Mouse (Mus musculus) inflammation-experienced regulatory T-cells, adult 6 months (primary cell): ENCODE measurements around the gene Pik3ip1. TPM values are rescaled to one million over a fixed set of nuclear protein-coding genes. Genes with fewer than 3 reads are reported as not detected.

Experiments
- ATAC-seq: one replicate; pipeline ENCODE4 v1.8.0; 2017
- polyA plus RNA-seq, 3 experiments: library from polyadenylated mRNA; unstranded; fragments of 100-300 nt; shearing (Covaris generic); gene quantifications; one replicate each; pipeline ENCODE4 v1.2.1; 2017

Pik3ip1 gene
- polyA plus RNA-seq, 3 experiments from 2014 or later = 11.5 to 59.1 (median 35.3) TPM

DNA sequence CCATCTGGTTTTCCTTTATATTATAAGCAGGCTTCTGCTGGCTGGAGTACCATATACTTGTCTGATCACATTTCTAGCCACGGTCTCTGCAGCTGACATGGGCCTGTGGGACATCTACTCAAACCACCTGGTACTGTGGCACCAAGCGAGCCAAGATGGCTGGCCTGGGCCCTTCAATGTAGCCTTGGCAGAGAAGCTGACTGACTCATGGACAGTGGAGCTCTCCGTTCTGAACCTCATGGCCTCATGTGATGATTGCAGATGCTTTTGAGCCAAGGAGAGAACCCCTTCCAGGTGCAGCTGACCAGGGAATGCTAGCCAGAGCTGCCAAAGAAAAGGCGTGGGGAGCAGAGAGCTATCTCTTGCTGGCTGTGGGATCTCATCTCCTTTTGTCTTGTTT, 24.4 kb upstream of the Pik3ip1 start:
- ATAC-seq = no peak

DNA sequence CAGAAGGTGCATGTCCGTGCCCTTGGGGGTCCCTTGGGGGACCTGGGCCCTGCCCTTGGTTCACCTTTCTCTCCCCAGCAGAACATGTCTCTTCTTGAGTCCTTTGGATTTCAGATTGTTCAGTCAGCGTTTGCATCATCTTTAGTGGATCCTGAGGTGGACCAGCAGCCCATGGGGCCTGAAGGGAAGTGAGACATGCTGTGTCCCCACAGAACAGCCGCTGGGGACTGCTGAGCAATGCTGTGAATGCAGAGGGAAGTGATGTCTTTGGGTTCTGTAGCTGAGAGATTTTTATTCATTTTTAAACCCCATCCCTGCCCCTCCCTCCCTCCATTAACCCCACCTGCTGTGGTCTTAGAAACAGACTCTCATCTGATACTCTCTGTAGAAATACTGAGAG, 22.3 kb upstream of the Pik3ip1 start:
- no peak for ATAC-seq

DNA sequence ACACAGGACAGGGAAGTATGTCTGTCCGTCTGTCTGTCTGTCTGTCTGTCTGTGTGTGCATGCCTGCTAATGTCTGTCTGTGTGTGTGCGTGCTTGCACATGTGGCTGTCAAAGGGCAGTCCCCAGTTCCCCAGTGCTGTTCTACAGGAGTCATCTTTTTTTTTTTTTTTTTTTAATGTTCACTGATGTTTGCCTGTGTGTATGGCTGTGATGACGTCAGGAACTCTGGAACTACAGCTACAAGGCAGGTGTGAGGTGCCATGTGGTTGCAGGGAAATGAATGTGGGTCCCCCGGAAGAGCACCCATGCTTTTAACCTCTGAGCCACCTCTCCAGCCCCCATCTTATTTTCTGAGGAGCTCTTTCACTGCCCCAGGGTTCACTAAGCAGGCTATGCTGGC, 20.3 kb upstream of the Pik3ip1 start:
- no peak for ATAC-seq

DNA sequence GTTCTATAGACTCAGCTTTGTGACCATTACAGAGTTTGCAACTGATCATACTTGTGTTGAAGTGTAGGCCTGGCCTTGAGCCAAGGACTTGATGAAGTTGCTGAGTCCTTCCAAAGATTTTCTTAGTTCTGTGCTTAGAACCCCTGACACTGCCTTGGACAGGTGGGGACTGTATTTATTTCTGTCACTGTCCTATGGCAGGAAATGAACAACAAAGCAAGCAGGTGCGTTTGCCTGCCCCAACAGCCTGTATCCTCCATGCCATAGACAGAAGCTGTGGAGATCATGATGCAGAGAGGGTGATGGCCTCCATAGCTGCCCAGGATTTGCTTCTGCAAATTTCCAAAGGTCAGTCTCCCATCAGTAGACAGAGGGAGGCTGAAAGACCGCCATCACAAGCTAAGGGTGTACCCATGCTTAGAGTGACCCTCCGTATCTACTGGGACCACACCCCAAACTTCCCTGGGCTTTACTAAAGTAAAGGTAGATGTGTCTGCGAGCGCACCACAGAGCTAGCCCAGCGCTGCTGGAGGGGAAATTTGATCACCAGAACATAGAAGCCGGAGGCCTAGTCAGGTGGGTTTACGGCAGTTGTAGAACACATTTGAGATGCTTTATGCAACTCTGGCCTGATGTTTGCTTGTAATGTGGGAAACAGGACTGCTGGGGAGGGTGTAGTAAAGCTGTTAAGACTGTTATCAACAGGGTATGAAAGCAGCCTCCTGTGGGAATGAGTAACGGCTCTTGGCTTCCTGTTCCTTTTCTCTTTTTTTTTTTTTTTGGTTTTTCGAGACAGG, 19.2 kb upstream of the Pik3ip1 start:
- no peak for ATAC-seq

DNA sequence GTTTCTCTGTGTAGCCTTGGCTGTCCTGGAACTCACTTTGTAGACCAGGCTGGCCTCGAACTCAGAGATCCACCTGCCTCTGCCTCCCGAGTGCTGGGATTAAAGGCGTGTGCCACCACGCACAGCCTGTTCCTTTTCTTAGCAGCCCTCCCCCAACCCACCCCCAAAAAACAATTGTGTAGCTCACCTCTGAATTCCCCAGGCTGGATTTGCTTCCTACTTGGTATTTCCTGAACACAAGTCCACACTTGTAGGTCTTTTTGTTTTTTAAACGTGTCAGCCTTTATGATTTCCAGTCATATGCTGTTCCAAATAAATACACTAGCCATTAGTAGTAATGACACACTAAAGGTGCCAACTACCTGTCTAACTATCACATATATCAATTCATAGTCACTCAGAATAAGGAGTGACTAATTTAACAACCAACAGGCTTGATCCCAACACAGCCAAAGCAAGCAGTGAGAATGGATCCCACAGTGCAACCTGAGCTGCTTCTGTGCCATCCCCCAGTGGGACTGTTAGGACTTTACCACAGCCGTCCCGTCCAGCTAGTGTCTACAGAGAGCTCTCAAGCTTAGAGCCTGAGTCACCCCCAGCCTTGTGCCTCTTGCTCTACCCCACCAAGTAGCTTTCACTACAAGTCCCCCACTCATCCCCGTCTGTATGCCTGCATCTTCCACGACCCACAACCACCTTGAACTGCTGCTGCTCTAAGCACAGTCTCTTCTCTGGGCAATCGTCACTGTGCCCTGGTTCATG, 18.4 kb upstream of the Pik3ip1 start:
- no peak for ATAC-seq

DNA sequence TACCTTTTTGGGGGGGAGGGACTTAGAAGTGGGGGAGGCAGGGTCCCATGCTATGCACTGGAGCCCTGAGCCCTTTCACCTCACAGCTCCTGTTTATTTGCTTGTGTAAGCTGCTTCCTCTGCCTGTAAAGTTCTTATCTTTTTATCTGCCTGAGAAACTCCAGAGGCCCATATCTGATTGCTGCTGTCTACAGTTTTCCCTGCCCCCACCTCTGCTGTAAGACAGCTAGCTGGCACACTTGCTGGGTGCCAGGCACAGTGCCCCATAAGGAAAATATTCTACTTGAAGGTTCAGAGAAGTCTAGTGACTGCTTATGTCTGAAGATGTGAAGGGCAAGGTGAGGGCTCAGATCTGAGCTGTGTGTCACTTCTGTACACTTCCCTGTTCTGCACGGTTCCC, 16.9 kb upstream of the Pik3ip1 start:
- ATAC-seq = peak; percentile 43

DNA sequence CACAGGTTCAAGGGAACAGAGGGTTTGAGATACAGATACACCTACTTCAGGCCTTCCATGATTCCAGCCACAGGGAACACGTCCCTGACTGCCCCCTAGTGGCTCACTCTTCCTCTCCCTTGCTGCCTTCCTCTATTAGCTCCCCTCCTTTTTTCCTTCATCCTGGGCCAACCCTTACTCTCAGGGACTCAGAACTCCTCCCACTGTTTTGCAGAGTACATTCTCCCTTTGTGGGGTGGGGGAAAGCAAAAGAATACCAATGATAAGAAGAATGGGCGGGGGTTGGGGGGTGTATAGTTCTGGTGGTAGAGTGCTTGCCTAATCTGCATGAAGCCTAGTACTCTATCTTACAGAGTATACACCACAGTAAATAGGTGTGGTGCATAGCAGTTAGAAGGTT, 16.1 kb upstream of the Pik3ip1 start:
- no peak for ATAC-seq

DNA sequence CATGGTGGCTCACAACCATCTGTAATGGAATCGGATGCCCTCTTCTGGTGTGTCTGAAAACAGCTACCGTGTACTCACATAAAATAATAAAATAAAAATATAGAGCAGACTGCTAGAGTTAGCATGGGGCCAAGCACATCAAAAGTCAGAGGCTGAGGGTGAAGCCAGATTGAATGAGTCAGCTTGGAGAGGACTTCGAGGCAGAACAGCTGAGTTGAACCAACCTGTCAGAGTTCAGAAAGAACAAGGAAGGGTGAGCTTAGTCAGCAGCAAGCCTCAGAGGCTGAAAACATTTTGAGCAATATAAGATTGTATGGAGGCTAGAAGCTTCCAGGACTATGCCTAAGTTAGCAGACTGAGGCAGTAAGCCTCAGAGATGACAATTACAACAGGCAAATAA, 11.9 kb upstream of the Pik3ip1 start:
- ATAC-seq = no peak

DNA sequence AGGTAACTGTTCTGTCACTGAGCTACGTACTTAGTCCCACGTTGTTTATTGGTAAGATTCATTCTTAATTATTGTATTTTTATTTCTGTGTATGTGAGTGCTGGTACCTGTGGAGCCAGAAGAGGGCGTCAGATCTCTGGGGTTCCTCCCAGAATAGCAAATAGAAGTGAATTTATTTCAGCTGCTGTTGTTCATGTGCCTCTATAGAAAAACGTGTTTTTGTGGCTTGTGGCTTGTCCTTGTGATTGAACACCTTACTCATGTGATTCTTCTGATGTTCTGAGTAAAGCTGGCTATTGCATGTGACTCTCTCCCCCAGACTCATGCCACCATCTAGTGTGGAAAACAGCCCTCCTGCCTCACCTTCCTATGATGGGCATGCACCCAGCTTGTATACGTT, 1.9 kb upstream of the Pik3ip1 start:
- ATAC-seq = no peak

DNA sequence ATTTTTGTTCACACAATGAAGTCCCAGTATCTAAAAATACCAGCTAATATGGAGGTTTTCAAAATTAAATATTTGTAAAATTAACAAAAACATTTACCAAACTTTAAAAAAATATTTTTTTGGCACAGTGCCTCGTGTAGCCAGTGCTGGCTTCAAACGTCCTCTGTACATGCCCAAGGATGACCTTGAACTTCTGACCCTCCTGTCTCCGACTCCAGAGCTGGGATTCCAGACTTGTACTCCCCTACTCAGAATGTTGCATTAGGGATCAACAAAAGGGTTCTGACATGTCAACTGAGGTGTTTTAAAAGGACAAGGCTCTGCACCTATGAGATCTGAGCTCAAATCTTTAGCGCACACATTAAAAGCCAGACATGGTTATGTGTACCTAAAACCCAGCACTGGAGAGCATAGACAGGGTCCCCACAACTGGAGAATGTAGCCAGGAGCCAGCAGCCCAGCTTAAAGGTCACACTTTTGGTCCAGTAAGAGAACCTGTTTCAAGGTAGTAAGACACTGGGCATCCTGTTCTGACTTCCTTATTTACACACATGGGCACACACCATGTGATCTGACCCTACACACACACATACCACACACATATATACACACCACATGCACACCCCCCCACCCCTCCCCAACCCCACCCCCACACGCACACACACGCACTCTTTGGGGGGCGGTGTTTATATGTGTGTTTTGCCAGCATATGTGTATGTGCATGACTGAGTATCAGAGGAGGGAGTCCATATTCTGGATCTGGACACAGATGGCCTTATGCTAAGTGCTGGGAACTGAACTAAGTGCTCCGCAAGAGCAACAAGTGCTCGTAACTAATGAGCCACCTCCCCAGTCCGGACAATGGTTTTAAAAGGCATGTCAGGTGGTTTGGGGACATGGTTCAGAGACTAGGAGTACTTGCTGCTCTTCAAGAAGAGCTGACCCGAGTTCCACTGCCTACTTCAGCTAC, 1.1 kb upstream of the Pik3ip1 start:
- no peak for ATAC-seq

DNA sequence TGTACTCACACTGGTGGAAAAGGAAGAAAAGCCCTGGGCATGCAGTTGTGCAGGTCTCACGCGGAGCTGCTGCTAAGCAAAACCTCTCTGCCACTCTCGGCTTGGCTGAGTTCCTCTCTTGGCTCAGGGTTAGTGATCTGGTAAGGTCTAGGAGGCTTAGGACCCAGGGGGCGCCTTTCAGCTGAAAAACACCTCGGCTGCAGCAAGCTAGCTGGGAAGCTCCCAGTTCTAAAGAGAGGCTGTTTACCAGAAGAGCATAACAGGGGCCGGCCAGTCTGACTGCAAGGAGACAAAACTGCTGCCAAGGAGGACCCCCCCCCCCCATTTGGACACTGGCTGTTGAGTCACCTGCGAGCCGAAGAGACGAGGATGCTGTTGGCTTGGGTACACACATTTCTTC, 365 bp downstream of the Pik3ip1 start:
- peak; percentile 32 for ATAC-seq

DNA sequence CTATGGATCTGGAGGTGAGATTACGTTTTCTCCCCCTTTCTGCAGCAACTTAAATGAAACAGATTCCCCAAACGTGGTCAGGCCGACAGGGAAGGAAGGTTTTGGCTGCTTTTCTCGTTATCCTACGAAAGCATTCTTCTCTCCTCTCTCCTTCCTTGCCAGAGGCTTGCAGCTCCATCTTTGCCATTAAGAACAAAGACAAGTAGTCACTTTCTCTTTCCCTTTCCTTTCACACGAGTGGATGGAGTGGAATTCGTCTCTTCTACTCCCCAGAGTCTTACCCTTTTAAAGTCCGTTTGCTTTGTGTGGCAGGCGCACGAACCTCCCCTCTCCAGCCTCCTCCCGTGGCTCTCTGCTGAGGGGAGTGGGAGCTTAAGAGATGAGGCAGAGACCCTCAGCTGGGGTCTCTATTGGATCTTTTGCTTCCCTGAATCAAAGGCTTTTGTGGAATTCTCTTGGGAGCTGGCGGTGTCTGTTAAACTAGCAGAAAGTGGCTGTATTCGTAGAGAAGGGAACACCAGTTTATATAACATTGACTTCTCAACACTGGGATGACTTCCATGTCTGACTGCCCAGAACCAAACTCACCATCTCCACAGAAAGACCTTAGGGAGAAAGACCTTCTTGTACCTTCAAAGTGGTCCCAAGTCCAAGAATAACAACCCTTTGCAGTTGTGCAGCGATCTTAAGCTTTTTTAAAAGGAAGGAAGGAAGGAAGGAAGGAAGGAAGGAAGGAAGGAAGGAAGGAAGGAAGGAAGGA, 970 bp downstream of the Pik3ip1 start:
- no peak for ATAC-seq

DNA sequence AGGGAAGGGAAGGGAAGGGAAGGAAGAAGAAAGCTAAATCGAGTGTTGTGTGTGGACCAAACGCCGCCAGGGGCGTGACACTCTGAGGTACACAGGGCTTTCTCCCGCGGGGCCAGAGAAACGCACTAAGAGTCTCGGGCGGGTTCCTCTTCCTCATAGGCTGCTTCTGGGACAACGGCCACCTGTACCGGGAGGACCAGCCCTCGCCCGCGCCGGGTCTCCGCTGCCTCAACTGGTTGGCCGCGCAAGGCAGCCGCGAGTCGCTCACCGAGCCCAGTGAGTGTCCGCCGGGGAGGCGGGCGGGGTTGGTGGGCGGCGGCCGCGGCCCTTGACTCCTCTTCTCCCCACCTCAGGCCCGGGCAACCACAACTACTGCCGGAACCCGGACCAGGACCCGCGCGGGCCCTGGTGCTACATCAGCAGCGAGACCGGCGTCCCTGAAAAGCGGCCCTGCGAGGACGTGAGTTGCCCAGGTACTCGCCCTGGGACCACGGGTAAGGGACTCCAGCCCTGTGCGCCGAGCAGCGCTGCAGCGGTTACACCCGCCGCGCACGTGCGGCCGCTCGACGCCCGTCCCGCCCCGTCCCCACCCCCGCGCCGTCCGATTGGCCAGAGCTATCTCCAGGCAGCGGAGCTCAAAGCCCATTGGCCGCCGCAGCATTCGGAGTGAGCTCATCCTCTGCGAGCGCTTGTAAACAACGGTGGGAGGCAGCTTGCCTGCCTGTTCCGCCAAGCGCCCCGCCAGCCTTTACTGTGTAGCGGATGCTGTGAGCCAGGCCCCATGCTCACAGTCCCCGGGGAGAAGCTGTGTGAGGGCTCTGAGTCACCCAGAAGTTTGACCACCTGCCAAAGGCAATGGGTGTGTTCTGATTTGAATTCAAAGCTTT, 1.8 kb downstream of the Pik3ip1 start:
- ATAC-seq = peak; percentile 82

DNA sequence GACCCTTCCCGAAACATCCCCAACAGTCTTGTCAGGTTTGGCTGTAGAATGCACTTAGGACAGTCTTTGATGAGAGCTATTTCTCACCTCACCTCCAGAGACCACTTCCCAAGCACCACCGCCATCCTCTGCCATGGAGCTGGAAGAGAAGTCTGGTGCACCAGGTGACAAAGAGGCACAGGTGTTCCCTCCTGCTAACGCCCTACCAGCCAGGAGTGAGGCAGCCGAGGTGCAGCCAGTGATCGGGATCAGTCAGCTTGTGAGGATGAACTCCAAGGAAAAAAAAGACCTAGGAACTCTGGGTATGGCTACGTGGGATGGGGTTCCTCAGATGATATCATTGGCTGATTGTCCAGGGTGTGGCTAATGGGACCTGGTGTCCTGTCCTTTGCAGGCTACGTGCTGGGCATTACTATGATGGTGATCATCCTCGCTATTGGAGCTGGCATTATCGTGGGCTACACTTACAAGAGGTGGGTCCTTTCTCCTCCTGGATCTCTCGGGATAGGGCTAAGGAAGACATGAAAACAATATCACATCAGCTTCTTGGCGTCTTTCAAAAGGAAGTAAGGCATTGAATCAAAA, 3.0 kb downstream of the Pik3ip1 start:
- ATAC-seq = no peak

DNA sequence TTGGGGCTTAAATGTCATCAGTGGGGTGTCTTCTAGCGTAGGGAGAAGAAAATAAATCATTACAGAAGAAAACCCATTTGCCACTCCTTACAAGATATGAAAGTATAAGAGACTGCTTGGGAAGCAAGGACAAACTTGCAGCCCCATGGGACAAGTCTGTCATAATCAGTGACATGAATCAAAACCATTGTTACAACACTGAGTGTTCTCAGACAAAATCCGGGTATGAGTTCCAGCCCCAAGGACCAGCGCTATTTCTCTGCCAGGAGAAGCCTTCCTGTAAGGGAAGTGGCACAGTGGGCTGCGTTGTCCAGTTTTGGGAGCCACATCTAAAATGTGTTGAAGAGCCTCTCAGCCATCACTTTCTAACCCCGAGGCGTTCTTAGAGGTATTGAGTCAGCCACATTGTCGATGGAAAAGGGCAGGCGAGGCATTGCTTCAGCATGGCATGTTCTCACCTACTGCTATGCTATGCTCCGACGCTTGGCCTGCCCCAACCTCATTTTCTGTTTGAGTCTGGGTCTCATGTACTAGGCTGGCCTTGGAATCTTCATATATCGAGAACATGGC, 4.0 kb downstream of the Pik3ip1 start:
- no peak for ATAC-seq

DNA sequence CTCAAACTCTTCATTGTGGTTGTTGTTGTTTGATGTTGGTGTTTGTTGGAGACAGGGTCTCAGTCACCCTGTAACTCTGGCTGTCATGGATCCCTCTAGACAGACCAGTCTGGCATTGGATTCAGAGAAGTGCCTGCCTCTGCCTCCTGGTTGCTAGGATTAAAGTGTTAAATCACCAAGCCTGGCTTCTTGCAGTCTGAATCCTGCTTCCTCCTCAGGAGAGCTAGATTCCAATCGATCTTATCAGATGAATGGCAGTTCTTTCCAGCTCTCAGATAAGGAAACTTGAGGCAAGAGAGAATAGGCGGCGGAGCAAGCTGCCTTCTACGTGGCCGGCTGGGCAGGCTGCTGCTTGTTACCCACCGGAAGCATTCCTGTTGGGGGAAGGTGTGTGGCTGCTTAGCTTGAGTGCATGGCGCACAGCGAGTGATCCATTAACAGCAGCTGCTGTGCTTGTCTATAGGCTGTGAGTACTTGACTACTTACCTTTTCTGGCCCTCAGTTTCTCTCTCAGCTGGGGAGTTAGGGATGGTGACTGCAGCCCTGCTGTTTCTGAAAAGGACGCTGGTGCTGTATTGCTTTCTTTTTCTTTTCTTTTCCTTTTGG, 4.6 kb downstream of the Pik3ip1 start:
- ATAC-seq = no peak

DNA sequence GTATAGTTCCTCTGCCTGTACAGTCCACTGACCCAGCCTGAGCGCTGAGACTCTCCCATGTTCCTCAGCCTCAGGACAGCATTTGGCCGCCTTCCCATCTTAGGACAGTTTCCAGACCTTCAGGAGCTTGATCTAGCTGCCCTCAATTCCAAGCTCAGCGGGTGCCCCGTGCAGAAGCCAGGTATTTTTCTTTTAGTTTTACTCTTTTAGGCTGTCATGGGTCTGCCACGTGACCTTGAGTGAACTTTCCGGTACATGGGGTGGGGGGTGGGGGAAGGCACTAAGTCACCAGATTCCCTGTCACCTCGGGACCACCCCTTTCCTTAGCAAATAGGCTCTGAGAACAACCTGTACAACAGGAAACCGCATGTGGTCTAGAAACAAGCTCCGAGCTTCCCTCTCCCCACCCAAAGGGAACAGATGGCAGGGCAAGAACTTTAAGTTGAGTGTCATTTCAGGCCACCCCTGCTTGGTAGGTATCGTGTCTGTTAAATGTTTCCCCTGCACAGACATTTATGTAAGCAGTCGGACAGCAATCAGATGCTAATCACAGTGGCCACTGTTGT, 5.5 kb downstream of the Pik3ip1 start:
- ATAC-seq = peak; percentile 64

DNA sequence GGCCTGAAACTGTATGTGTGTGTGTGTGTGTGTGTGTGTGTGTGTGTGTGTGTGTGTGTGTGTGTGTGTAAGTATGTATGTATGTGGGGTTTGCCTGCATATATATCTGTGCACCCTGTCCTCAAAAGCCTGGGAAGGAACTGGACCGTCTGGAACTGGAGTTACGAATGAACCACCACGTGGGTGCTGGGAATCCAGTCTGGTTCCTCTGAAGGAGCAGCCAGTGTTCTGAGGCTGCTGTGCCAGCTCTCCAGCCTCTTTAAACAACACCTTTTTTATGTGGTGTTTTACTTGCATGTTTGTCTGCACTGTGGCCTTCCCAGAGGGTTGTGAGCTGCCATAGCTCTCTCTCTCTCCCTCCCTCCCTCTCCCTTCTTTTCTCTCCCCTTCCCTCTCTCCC, 6.4 kb downstream of the Pik3ip1 start:
- no peak for ATAC-seq

DNA sequence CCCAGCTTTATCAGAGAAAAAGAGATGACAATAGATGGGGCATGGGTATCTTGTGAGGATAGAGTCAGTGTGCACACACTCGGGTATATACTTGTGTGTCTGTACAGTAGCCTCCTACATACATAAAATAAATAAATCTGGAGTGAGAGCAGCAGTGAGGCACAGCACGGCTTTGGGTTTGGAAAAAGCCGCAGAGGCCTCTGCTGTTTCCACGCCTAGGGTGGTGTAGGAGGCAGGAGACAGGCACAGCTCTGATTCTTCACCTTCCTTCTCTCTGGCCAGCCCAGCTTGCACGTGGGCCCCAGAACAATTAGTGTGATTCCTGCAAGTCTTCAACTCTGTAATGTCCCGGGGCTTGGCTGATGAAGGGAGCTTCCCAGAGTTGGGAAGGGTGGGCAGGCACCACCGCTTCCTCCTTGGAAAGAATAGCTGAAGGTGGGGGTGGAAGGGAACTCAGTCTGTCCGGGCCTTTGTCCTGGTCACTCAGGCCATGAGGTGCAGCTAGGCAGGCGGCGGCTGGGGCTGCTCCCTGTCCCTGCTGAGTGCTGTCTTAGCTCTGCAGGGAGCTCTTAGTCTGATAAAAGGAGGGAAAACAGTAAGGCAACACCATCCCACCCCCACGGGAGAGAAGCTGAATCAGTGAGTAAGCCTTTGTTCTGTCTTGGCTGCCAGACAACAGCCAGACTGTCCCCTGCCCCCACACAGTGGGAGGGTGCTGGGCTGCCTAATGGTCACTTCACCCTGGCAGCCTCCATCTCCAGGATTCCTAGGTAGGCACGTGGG, 7.2 kb downstream of the Pik3ip1 start:
- ATAC-seq = no peak
